Mouse (Mus musculus): ENCODE results near the gene Trim43c. TPM values are rescaled to one million over a fixed set of nuclear protein-coding genes. Genes with fewer than 3 reads are reported as not detected.
"Not testable (repeated sequence)": the region's sequence is repeated elsewhere in the genome, so short reads cannot be mapped to it uniquely, and the experiment has no call there.

Trim43c gene
- 0.20 TPM in 1 of 2 replicates, not detected in the other for polyA plus RNA-seq (2016; fragmentation: Nextera tagmentation; extraction: Ambion mirVana)

DNA sequence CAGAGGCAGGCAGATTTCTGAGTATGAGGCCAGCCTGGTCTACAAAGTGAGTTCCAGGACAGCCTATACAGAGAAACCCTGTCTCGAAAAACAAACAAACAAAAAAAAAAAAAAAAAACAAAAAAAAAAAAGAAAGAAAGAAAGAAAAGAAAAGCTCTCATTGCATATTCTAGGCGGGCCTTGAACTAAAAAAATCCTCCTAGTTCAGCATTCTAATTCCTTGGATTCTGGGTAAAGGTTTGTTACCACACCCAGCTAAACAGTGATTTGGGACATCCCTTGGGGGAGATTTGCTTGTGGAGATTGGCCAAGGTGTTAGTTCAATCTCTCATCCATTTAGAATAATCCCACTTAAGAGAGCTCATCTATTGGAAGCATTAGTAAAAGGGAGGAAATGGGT, at the start of gene Trim43c:
TSS of gene Trim43c (plus strand) at position 301 of the 400 bp plus-strand sequence.
- not testable (repeated sequence) for H3K4me3 ChIP-seq (replicated peaks); H3K4me2 ChIP-seq; H3K27ac ChIP-seq; H3K4me1 ChIP-seq (replicated peaks); ATAC-seq (ENCODE audit: insufficient number of reproducible peaks, insufficient read depth, low FRiP score, low TSS enrichment, low read depth); H3K27me3 ChIP-seq; H3K9me3 ChIP-seq; H3K9ac ChIP-seq (replicated peaks); H3K36me3 ChIP-seq
- WGBS, result 78% methylated on average over 2 of the region's 2 CpGs

DNA sequence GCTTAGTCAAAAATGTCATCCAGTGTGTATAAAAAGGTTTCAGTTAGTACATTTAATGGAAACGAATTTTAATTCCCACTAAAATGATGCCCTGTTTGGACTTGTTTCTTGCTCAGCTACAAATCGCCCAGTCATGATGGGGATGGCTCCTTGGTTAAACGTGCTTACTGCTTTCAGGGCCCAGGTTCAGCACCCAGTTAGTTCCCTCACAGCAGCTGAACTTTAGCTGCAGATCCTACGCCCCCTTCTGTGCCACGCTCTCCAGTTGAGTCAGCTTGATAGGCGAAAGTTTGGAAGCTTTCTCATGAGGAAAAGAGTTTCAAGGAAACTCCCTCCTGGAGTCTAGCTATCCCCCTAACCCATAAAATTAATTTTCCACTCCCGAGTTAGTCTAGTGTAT, 14.1 kb downstream of the Trim43c start:
- not testable (repeated sequence) for H3K9me3 ChIP-seq; H3K4me1 ChIP-seq (replicated peaks); H3K4me3 ChIP-seq (replicated peaks); H3K27ac ChIP-seq; H3K4me2 ChIP-seq; ATAC-seq (ENCODE audit: insufficient number of reproducible peaks, insufficient read depth, low FRiP score, low TSS enrichment, low read depth); H3K27me3 ChIP-seq; H3K9ac ChIP-seq (replicated peaks); H3K36me3 ChIP-seq
- WGBS, result 63% methylated on average over 7 of the region's 7 CpGs

DNA sequence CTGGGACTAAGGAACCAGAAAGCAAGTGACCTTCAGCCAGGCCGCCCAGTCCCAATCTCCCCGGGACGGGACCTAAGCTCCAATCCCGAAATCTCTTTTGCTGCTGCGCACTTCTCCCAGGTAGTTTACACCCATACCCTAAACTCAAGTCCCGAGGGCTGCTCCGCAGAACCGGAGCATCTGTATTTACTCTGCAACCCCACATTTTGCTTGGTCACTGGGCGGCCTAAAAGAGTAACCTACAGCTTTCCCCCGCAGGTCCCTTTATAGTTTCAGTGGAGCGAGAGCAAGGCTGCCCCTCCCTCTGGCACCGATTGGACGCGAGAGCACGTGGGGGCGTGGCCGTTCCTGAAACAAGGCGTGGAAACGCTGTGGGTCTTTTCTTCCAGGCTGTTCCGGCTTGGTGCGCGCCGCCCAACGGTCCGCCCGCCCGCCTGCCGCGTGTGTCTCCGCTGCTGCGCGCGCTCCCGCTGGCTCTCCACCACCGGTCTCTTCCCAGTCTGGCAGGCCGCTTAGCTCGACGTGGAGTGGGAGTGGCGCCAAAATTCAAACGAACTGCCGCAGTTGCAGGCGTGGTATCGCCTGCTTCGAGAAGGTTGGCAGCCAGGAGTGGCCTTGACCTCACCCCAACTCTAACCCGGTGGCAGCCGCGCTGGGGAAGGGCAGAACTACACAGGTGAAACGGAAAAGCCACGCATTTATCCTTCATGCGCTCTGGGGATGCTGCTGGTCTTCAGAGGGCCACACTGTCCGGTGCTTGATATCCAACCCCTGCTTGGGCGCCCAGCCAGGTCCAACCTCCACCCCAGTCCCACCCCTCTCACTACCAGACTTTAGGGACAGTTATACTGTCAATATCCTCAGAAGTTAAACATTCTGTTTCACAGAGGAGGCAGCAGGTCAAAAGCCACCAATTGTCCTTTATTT, 19.9 kb downstream of the Trim43c start:
- Histone ChIP-seq H3K4me2 (peak overlapping the region; percentile 63), H3K4me3 (replicated peaks) (peak overlapping the region; percentile 43), H3K9ac (replicated peaks) (peak overlapping the region; percentile 51; the same call in 1 of the 2 replicates)
- H3K27ac ChIP-seq; H3K27me3 ChIP-seq; H3K9me3 ChIP-seq; H3K4me1 ChIP-seq (replicated peaks); H3K36me3 ChIP-seq: not testable (repeated sequence)
- ATAC-seq (ENCODE audit: insufficient number of reproducible peaks, insufficient read depth, low FRiP score, low TSS enrichment, low read depth), result peak; percentile 98
- 2% methylated on average over 52 of the region's 52 CpGs for WGBS

Other genes starting within 250 kb of the Trim43c start
- gene Mthfsl, start 118.9 kb upstream of the Trim43c start, polyA plus RNA-seq (2016; fragmentation: Nextera tagmentation; extraction: Ambion mirVana), result 36.6 and 42.9 TPM in 2 replicates
- gene Bcl2a1d, start 107.2 kb upstream of the Trim43c start, polyA plus RNA-seq (2016; fragmentation: Nextera tagmentation; extraction: Ambion mirVana), result 0.28 and 0.44 TPM in 2 replicates
- gene Bcl2a1a, start 117.7 kb downstream of the Trim43c start, polyA plus RNA-seq (2016; fragmentation: Nextera tagmentation; extraction: Ambion mirVana), result not detected in 2 replicates